Mouse (Mus musculus): ENCODE measurements around the gene Eif4e. TPM values are rescaled to one million over a fixed set of nuclear protein-coding genes. Genes with fewer than 3 reads are reported as not detected.

Eif4e gene
- polyA plus RNA-seq, 1 experiment from 2014 or later = 309 TPM

GRCm38 (mm10) chr3:138525494-138525893, 485 bp upstream of the Eif4e start:
- no peak for ATAC-seq (ENCODE audit: low FRiP score, low read depth)
- H3K9ac ChIP-seq = no peak overlapping the region
- peak overlapping the region; percentile 84; the same call in 1 of the 2 replicates for H3K4me2 ChIP-seq (replicated peaks)
- 52% methylated on average over 8 of the region's 8 CpGs for WGBS
- peaks cover 20% of the 10 kb centered on the region for H3K4me1 ChIP-seq
- H3K27me3 ChIP-seq (replicated peaks) = no peaks in the 10 kb centered on the region
- no peaks in the 10 kb centered on the region for H3K36me3 ChIP-seq
- no peak overlapping the region for H3K4me3 ChIP-seq
- no peak overlapping the region for H3K27ac ChIP-seq
- H3K9me3 ChIP-seq = no peaks in the 10 kb centered on the region

GRCm38 (mm10) chr3:138526916-138527666, 1.1 kb downstream of the Eif4e start:
- Histone ChIP-seq H3K36me3 (no peaks in the 10 kb centered on the region), H3K9ac (peak overlapping the region; percentile 99), H3K4me2 (replicated peaks) (peak overlapping the region; percentile 84), H3K4me1 (peaks cover 24% of the 10 kb centered on the region), H3K4me3 (peak overlapping the region; percentile 99), H3K9me3 (no peaks in the 10 kb centered on the region), H3K27ac (peak overlapping the region; percentile 96), H3K27me3 (replicated peaks) (no peaks in the 10 kb centered on the region)
- WGBS = 1% methylated on average over 84 of the region's 85 CpGs
- peak; percentile 94 for ATAC-seq (ENCODE audit: low FRiP score, low read depth)

- WGBS = under 1% methylated on average over 61 of the region's 64 CpGs
- Histone ChIP-seq H3K4me2 (replicated peaks) (peak overlapping the region; percentile 67), H3K4me3 (peak overlapping the region; percentile 99), H3K27me3 (replicated peaks) (no peaks in the 10 kb centered on the region), H3K9me3 (no peaks in the 10 kb centered on the region), H3K9ac (peak overlapping the region; percentile 99), H3K27ac (peak overlapping the region; percentile 96), H3K4me1 (peaks cover 24% of the 10 kb centered on the region), H3K36me3 (no peaks in the 10 kb centered on the region)
- ATAC-seq (ENCODE audit: low FRiP score, low read depth) = peak; percentile 79
Observed at GRCm38 (mm10) chr3:138527667-138528231, 1.8 kb downstream of the Eif4e start.

- 1% methylated on average over 16 of the region's 16 CpGs for WGBS
- H3K9ac ChIP-seq = peak overlapping the region; percentile 99
- peaks cover 24% of the 10 kb centered on the region for H3K4me1 ChIP-seq
- no peaks in the 10 kb centered on the region for H3K27me3 ChIP-seq (replicated peaks)
- no peak overlapping the region for H3K27ac ChIP-seq
- no peaks in the 10 kb centered on the region for H3K9me3 ChIP-seq
- H3K4me2 ChIP-seq (replicated peaks) = peak overlapping the region; percentile 67
- peak overlapping the region; percentile 99 for H3K4me3 ChIP-seq
- H3K36me3 ChIP-seq = no peaks in the 10 kb centered on the region
- ATAC-seq (ENCODE audit: low FRiP score, low read depth) = no peak
Observed at GRCm38 (mm10) chr3:138528265-138528664, 2.3 kb downstream of the Eif4e start.

- no peak overlapping the region for H3K4me2 ChIP-seq (replicated peaks)
- 87% methylated on average over 8 of the region's 8 CpGs for WGBS
- no peak overlapping the region for H3K4me3 ChIP-seq
- no peaks in the 10 kb centered on the region for H3K27me3 ChIP-seq (replicated peaks)
- no peak for ATAC-seq (ENCODE audit: low FRiP score, low read depth)
- H3K4me1 ChIP-seq = peaks cover 24% of the 10 kb centered on the region
- no peak overlapping the region for H3K27ac ChIP-seq
- no peaks in the 10 kb centered on the region for H3K9me3 ChIP-seq
- H3K9ac ChIP-seq = no peak overlapping the region
- H3K36me3 ChIP-seq = peaks cover under 1% of the 10 kb centered on the region; the same call in 1 of the 2 replicates
Observed at GRCm38 (mm10) chr3:138530578-138531478, 4.8 kb downstream of the Eif4e start.

- H3K4me3 ChIP-seq = no peak overlapping the region
- peaks cover 17% of the 10 kb centered on the region for H3K4me1 ChIP-seq
- H3K27me3 ChIP-seq (replicated peaks) = no peaks in the 10 kb centered on the region
- no peak overlapping the region for H3K9ac ChIP-seq
- peaks cover 6% of the 10 kb centered on the region; the same call in 1 of the 2 replicates for H3K36me3 ChIP-seq
- H3K27ac ChIP-seq = no peak overlapping the region
- no peaks in the 10 kb centered on the region for H3K9me3 ChIP-seq
- ATAC-seq (ENCODE audit: low FRiP score, low read depth) = no peak
- WGBS = 65% methylated on average over 12 of the region's 12 CpGs
- H3K4me2 ChIP-seq (replicated peaks) = no peak overlapping the region
Observed at GRCm38 (mm10) chr3:138531479-138532181, 5.7 kb downstream of the Eif4e start.

- Histone ChIP-seq H3K4me3 (no peak overlapping the region), H3K4me1 (peaks cover 17% of the 10 kb centered on the region), H3K9ac (no peak overlapping the region), H3K27ac (no peak overlapping the region), H3K27me3 (replicated peaks) (no peaks in the 10 kb centered on the region), H3K36me3 (peaks cover 6% of the 10 kb centered on the region; the same call in 1 of the 2 replicates), H3K4me2 (replicated peaks) (no peak overlapping the region), H3K9me3 (no peaks in the 10 kb centered on the region)
- 79% methylated on average over 2 of the region's 2 CpGs for WGBS
- ATAC-seq (ENCODE audit: low FRiP score, low read depth) = no peak
Observed at GRCm38 (mm10) chr3:138532764-138533163, 6.8 kb downstream of the Eif4e start.

GRCm38 (mm10) chr3:138536031-138536430, 10.1 kb downstream of the Eif4e start:
- H3K36me3 ChIP-seq = peaks cover 6% of the 10 kb centered on the region; the same call in 1 of the 2 replicates
- H3K9ac ChIP-seq = no peak overlapping the region
- H3K9me3 ChIP-seq = no peaks in the 10 kb centered on the region
- H3K4me3 ChIP-seq = no peak overlapping the region
- H3K4me1 ChIP-seq = no peaks in the 10 kb centered on the region; the same call in 1 of the 2 replicates
- H3K4me2 ChIP-seq (replicated peaks) = no peak overlapping the region
- no peak for ATAC-seq (ENCODE audit: low FRiP score, low read depth)
- no peak overlapping the region for H3K27ac ChIP-seq
- no peaks in the 10 kb centered on the region for H3K27me3 ChIP-seq (replicated peaks)
- 94% methylated on average over 2 of the region's 2 CpGs for WGBS

- H3K36me3 ChIP-seq = no peaks in the 10 kb centered on the region
- WGBS = 70% methylated on average over 3 of the region's 3 CpGs
- no peak overlapping the region for H3K4me2 ChIP-seq (replicated peaks)
- H3K27me3 ChIP-seq (replicated peaks) = no peaks in the 10 kb centered on the region
- no peak overlapping the region for H3K4me3 ChIP-seq
- no peak overlapping the region for H3K9ac ChIP-seq
- H3K4me1 ChIP-seq = no peaks in the 10 kb centered on the region
- ATAC-seq (ENCODE audit: low FRiP score, low read depth) = no peak
- no peak overlapping the region for H3K27ac ChIP-seq
- no peaks in the 10 kb centered on the region for H3K9me3 ChIP-seq
Observed at GRCm38 (mm10) chr3:138542621-138543020, 16.6 kb downstream of the Eif4e start.

GRCm38 (mm10) chr3:138544117-138544516, 18.1 kb downstream of the Eif4e start:
- no peaks in the 10 kb centered on the region for H3K9me3 ChIP-seq
- H3K27me3 ChIP-seq (replicated peaks) = no peaks in the 10 kb centered on the region
- H3K4me3 ChIP-seq = no peak overlapping the region
- no peak overlapping the region for H3K4me2 ChIP-seq (replicated peaks)
- H3K4me1 ChIP-seq = no peaks in the 10 kb centered on the region
- H3K36me3 ChIP-seq = peaks cover 2% of the 10 kb centered on the region; the same call in 1 of the 2 replicates
- ATAC-seq (ENCODE audit: low FRiP score, low read depth) = no peak
- 89% methylated on average over 4 of the region's 4 CpGs for WGBS
- no peak overlapping the region for H3K9ac ChIP-seq
- H3K27ac ChIP-seq = no peak overlapping the region

GRCm38 (mm10) chr3:138546678-138547077, 20.7 kb downstream of the Eif4e start:
- Histone ChIP-seq H3K4me3 (no peak overlapping the region), H3K9ac (no peak overlapping the region), H3K36me3 (peaks cover 22% of the 10 kb centered on the region), H3K27me3 (replicated peaks) (no peaks in the 10 kb centered on the region), H3K27ac (no peak overlapping the region), H3K9me3 (no peaks in the 10 kb centered on the region), H3K4me2 (replicated peaks) (no peak overlapping the region), H3K4me1 (no peaks in the 10 kb centered on the region)
- ATAC-seq (ENCODE audit: low FRiP score, low read depth) = no peak
- 89% methylated on average over 2 of the region's 2 CpGs for WGBS
